Mouse (Mus musculus): ENCODE results near the gene Atp5d.
A peak's percentile ranks its signal among the peaks of the same experiment; 100 is the strongest.

Atp5d gene

GRCm38 (mm10) chr10:80138553-80139438, at the start of gene Atp5d:
Gene Atp5d (plus strand): TSS chr10:80138632.
- no peak for DNase-seq (ENCODE audit: low read depth in 1 of 2, low spot score in 2 of 2)

GRCm38 (mm10) chr10:80089146-80089545, 49.3 kb upstream of the Atp5d start:
- no peak for DNase-seq (ENCODE audit: low read depth in 1 of 2, low spot score in 2 of 2)

GRCm38 (mm10) chr10:80091527-80091926, 46.9 kb upstream of the Atp5d start:
- no peak for DNase-seq (ENCODE audit: low read depth in 1 of 2, low spot score in 2 of 2)

- DNase-seq (ENCODE audit: low read depth in 1 of 2, low spot score in 2 of 2) = no peak
Observed at GRCm38 (mm10) chr10:80092690-80093089, 45.7 kb upstream of the Atp5d start.

- no peak for DNase-seq (ENCODE audit: low read depth in 1 of 2, low spot score in 2 of 2)
Observed at GRCm38 (mm10) chr10:80094085-80094484, 44.3 kb upstream of the Atp5d start.

- no peak for DNase-seq (ENCODE audit: low read depth in 1 of 2, low spot score in 2 of 2)
Observed at GRCm38 (mm10) chr10:80094684-80095083, 43.7 kb upstream of the Atp5d start.

GRCm38 (mm10) chr10:80095547-80095946, 42.9 kb upstream of the Atp5d start:
- DNase-seq (ENCODE audit: low read depth in 1 of 2, low spot score in 2 of 2) = no peak

- no peak for DNase-seq (ENCODE audit: low read depth in 1 of 2, low spot score in 2 of 2)
Observed at GRCm38 (mm10) chr10:80097275-80097674, 41.2 kb upstream of the Atp5d start.

GRCm38 (mm10) chr10:80098630-80099029, 39.8 kb upstream of the Atp5d start:
- peak; percentile 61 to 64 for DNase-seq (ENCODE audit: low read depth in 1 of 2, low spot score in 2 of 2)

- no peak for DNase-seq (ENCODE audit: low read depth in 1 of 2, low spot score in 2 of 2)
Observed at GRCm38 (mm10) chr10:80100982-80101381, 37.5 kb upstream of the Atp5d start.

- peak; percentile 72 to 85 for DNase-seq (ENCODE audit: low read depth in 1 of 2, low spot score in 2 of 2)
Observed at GRCm38 (mm10) chr10:80102216-80102915, 36.1 kb upstream of the Atp5d start.

GRCm38 (mm10) chr10:80103032-80103431, 35.4 kb upstream of the Atp5d start:
- no peak for DNase-seq (ENCODE audit: low read depth in 1 of 2, low spot score in 2 of 2)

GRCm38 (mm10) chr10:80104181-80104580, 34.3 kb upstream of the Atp5d start:
- DNase-seq (ENCODE audit: low read depth in 1 of 2, low spot score in 2 of 2) = no peak

- peak; percentile 48 to 72 for DNase-seq (ENCODE audit: low read depth in 1 of 2, low spot score in 2 of 2)
Observed at GRCm38 (mm10) chr10:80105460-80105859, 33.0 kb upstream of the Atp5d start, which contains the start of gene Sbno2. Gene Sbno2 (minus strand): TSS chr10:80105571.

- DNase-seq (ENCODE audit: low read depth in 1 of 2, low spot score in 2 of 2) = no peak
Observed at GRCm38 (mm10) chr10:80105926-80106325, 32.5 kb upstream of the Atp5d start.

GRCm38 (mm10) chr10:80107678-80108077, 30.8 kb upstream of the Atp5d start:
- DNase-seq (ENCODE audit: low read depth in 1 of 2, low spot score in 2 of 2) = no peak

- DNase-seq (ENCODE audit: low read depth in 1 of 2, low spot score in 2 of 2) = peak; percentile 78 to 82
Observed at GRCm38 (mm10) chr10:80114341-80115284, 23.8 kb upstream of the Atp5d start.

- DNase-seq (ENCODE audit: low read depth in 1 of 2, low spot score in 2 of 2) = peak; percentile 95 to 97
Observed at GRCm38 (mm10) chr10:80115290-80115943, 23.0 kb upstream of the Atp5d start, which contains the start of gene Stk11. Gene Stk11 (plus strand): TSS chr10:80115803.

- no peak for DNase-seq (ENCODE audit: low read depth in 1 of 2, low spot score in 2 of 2)
Observed at GRCm38 (mm10) chr10:80115944-80116335, 22.5 kb upstream of the Atp5d start.

GRCm38 (mm10) chr10:80116563-80116926, 21.9 kb upstream of the Atp5d start:
- no peak for DNase-seq (ENCODE audit: low read depth in 1 of 2, low spot score in 2 of 2)

All from monocyte, adult 2 months (primary cell).